Mouse (Mus musculus): ENCODE data around the gene Ccnl2.

GRCm38 (mm10) chr4:155790650-155791161 lies 21.6 kb upstream of the Ccnl2 start:
- TF ChIP-seq CTCF (IDR thresholded peaks at IDR 0.05; ENCODE audit: low read depth) (no peak), EP300 (IDR thresholded peaks at IDR 0.05; ENCODE audit: low read depth) (no peak)
